Mouse (Mus musculus): ENCODE measurements around the gene Slc25a42. TPM values are rescaled to one million over a fixed set of nuclear protein-coding genes. Genes with fewer than 3 reads are reported as not detected.

Slc25a42 gene
- polyA plus RNA-seq, 1 experiment from 2014 or later, result 6.6 TPM

- Histone ChIP-seq H3K9ac (peak overlapping the region; percentile 86), H3K27me3 (replicated peaks) (no peaks in the 10 kb centered on the region), H3K27ac (0 out of 2 replicates have a peak overlapping the region, but pooled peaks have one; percentile 90), H3K4me2 (peak overlapping the region; percentile 98), H3K36me3 (no peaks in the 10 kb centered on the region), H3K4me1 (peaks cover 56% of the 10 kb centered on the region), H3K4me3 (peak overlapping the region; percentile 72), H3K9me3 (replicated peaks) (no peaks in the 10 kb centered on the region)
- no peak for ATAC-seq
- 61% methylated on average over 1 of the region's 1 CpGs for WGBS (ENCODE audit: insufficient replicate concordance)
Measured at GRCm38 (mm10) chr8:70211275-70211674, 830 bp downstream of the Slc25a42 start.

- Histone ChIP-seq H3K9me3 (replicated peaks) (no peaks in the 10 kb centered on the region), H3K27me3 (replicated peaks) (no peaks in the 10 kb centered on the region), H3K4me1 (peaks cover 56% of the 10 kb centered on the region), H3K27ac (no peak overlapping the region), H3K36me3 (no peaks in the 10 kb centered on the region), H3K4me3 (0 out of 2 replicates have a peak overlapping the region, but pooled peaks have one; percentile 72), H3K4me2 (peak overlapping the region; percentile 98), H3K9ac (peak overlapping the region; percentile 86)
- ATAC-seq, result no peak
- WGBS (ENCODE audit: insufficient replicate concordance), result 39% methylated on average over 8 of the region's 8 CpGs
Measured at GRCm38 (mm10) chr8:70210538-70210937, 1.6 kb downstream of the Slc25a42 start.

- no peak overlapping the region for H3K4me3 ChIP-seq
- H3K4me1 ChIP-seq, result peaks cover 65% of the 10 kb centered on the region
- H3K27ac ChIP-seq, result no peak overlapping the region
- no peaks in the 10 kb centered on the region for H3K27me3 ChIP-seq (replicated peaks)
- WGBS (ENCODE audit: insufficient replicate concordance), result 74% methylated on average over 1 of the region's 1 CpGs
- no peak for ATAC-seq
- H3K9me3 ChIP-seq (replicated peaks), result no peaks in the 10 kb centered on the region
- H3K36me3 ChIP-seq, result no peaks in the 10 kb centered on the region
- no peak overlapping the region for H3K4me2 ChIP-seq
- peak overlapping the region; percentile 17; the same call in 1 of the 2 replicates for H3K9ac ChIP-seq
Measured at GRCm38 (mm10) chr8:70208130-70208529, 4.0 kb downstream of the Slc25a42 start.

- H3K27ac ChIP-seq, result no peak overlapping the region
Measured at GRCm38 (mm10) chr8:70204757-70205156, 7.3 kb downstream of the Slc25a42 start.

GRCm38 (mm10) chr8:70203072-70203471, 9.0 kb downstream of the Slc25a42 start:
- no peak overlapping the region for H3K4me3 ChIP-seq
- H3K9me3 ChIP-seq (replicated peaks), result no peaks in the 10 kb centered on the region
- peak overlapping the region; percentile 7; the same call in 1 of the 2 replicates for H3K27ac ChIP-seq
- ATAC-seq, result no peak
- no peaks in the 10 kb centered on the region for H3K36me3 ChIP-seq
- no peak overlapping the region for H3K4me2 ChIP-seq
- no peak overlapping the region for H3K9ac ChIP-seq
- H3K27me3 ChIP-seq (replicated peaks), result no peaks in the 10 kb centered on the region; the same call in 1 of the 2 replicates
- H3K4me1 ChIP-seq, result peaks cover 75% of the 10 kb centered on the region
- WGBS (ENCODE audit: insufficient replicate concordance), result 73% methylated on average over 4 of the region's 4 CpGs

More at GRCm38 (mm10) chr8:70204757-70205156, 7.3 kb downstream of the Slc25a42 start:
- H3K4me1 ChIP-seq, result peaks cover 76% of the 10 kb centered on the region
- no peaks in the 10 kb centered on the region for H3K27me3 ChIP-seq (replicated peaks)
- H3K4me3 ChIP-seq, result no peak overlapping the region
- ATAC-seq, result no peak
- no peaks in the 10 kb centered on the region for H3K36me3 ChIP-seq
- H3K9me3 ChIP-seq (replicated peaks), result no peaks in the 10 kb centered on the region
- H3K4me2 ChIP-seq, result no peak overlapping the region
- 64% methylated on average over 1 of the region's 1 CpGs for WGBS (ENCODE audit: insufficient replicate concordance)
- no peak overlapping the region for H3K9ac ChIP-seq

- Histone ChIP-seq H3K27me3 (replicated peaks) (no peaks in the 10 kb centered on the region; the same call in 1 of the 2 replicates), H3K4me3 (no peak overlapping the region), H3K27ac (peak overlapping the region; percentile 83), H3K9ac (peak overlapping the region; percentile 56), H3K9me3 (replicated peaks) (no peaks in the 10 kb centered on the region), H3K4me2 (peak overlapping the region; percentile 54), H3K36me3 (no peaks in the 10 kb centered on the region), H3K4me1 (peaks cover 75% of the 10 kb centered on the region)
- whole genome bisulfite sequencing (ENCODE audit: insufficient replicate concordance), result 13% methylated on average over 3 of the region's 3 CpGs
- ATAC-seq, result peak; percentile 89
Measured at GRCm38 (mm10) chr8:70201417-70201816, 10.7 kb downstream of the Slc25a42 start.

GRCm38 (mm10) chr8:70200098-70200681, 11.9 kb downstream of the Slc25a42 start:
- 68% methylated on average over 5 of the region's 5 CpGs for WGBS (ENCODE audit: insufficient replicate concordance)
- no peak overlapping the region for H3K4me3 ChIP-seq
- no peaks in the 10 kb centered on the region for H3K9me3 ChIP-seq (replicated peaks)
- no peaks in the 10 kb centered on the region; the same call in 1 of the 2 replicates for H3K27me3 ChIP-seq (replicated peaks)
- peak overlapping the region; percentile 83 for H3K27ac ChIP-seq
- H3K9ac ChIP-seq, result 0 out of 2 replicates have a peak overlapping the region, but pooled peaks have one; percentile 56
- ATAC-seq, result peak; percentile 35
- H3K4me2 ChIP-seq, result no peak overlapping the region
- H3K4me1 ChIP-seq, result peaks cover 76% of the 10 kb centered on the region
- no peaks in the 10 kb centered on the region for H3K36me3 ChIP-seq

- no peak overlapping the region for H3K9ac ChIP-seq
- no peaks in the 10 kb centered on the region for H3K9me3 ChIP-seq (replicated peaks)
- H3K27ac ChIP-seq, result no peak overlapping the region
- ATAC-seq, result no peak
- no peaks in the 10 kb centered on the region; the same call in 1 of the 2 replicates for H3K27me3 ChIP-seq (replicated peaks)
- H3K4me2 ChIP-seq, result no peak overlapping the region
- H3K36me3 ChIP-seq, result peaks cover 9% of the 10 kb centered on the region
- peaks cover 66% of the 10 kb centered on the region for H3K4me1 ChIP-seq
- no peak overlapping the region for H3K4me3 ChIP-seq
- WGBS (ENCODE audit: insufficient replicate concordance), result 57% methylated on average over 7 of the region's 7 CpGs
Measured at GRCm38 (mm10) chr8:70197603-70198002, 14.5 kb downstream of the Slc25a42 start.

GRCm38 (mm10) chr8:70195762-70196161, 16.3 kb downstream of the Slc25a42 start:
- no peak overlapping the region for H3K4me2 ChIP-seq

GRCm38 (mm10) chr8:70194191-70194590, 17.9 kb downstream of the Slc25a42 start:
- H3K9ac ChIP-seq, result no peak overlapping the region
- no peak overlapping the region for H3K4me2 ChIP-seq
- H3K27ac ChIP-seq, result no peak overlapping the region
- WGBS (ENCODE audit: insufficient replicate concordance), result 73% methylated on average over 3 of the region's 3 CpGs
- peaks cover 42% of the 10 kb centered on the region for H3K36me3 ChIP-seq
- no peaks in the 10 kb centered on the region; the same call in 1 of the 2 replicates for H3K27me3 ChIP-seq (replicated peaks)
- H3K4me1 ChIP-seq, result peaks cover 32% of the 10 kb centered on the region
- no peak for ATAC-seq
- H3K4me3 ChIP-seq, result no peak overlapping the region
- no peaks in the 10 kb centered on the region for H3K9me3 ChIP-seq (replicated peaks)

More at GRCm38 (mm10) chr8:70195762-70196161, 16.3 kb downstream of the Slc25a42 start:
- ATAC-seq, result no peak
- 61% methylated on average over 2 of the region's 2 CpGs for WGBS (ENCODE audit: insufficient replicate concordance)
- H3K27ac ChIP-seq, result no peak overlapping the region
- no peak overlapping the region for H3K9ac ChIP-seq
- peaks cover 48% of the 10 kb centered on the region for H3K4me1 ChIP-seq
- H3K4me3 ChIP-seq, result no peak overlapping the region
- H3K27me3 ChIP-seq (replicated peaks), result no peaks in the 10 kb centered on the region; the same call in 1 of the 2 replicates
- peaks cover 28% of the 10 kb centered on the region for H3K36me3 ChIP-seq
- no peaks in the 10 kb centered on the region for H3K9me3 ChIP-seq (replicated peaks)

GRCm38 (mm10) chr8:70193238-70193637, 18.9 kb downstream of the Slc25a42 start:
- no peak overlapping the region for H3K27ac ChIP-seq
- WGBS (ENCODE audit: insufficient replicate concordance), result 77% methylated on average over 5 of the region's 5 CpGs
- no peak overlapping the region for H3K9ac ChIP-seq

GRCm38 (mm10) chr8:70188707-70189106, 23.4 kb downstream of the Slc25a42 start:
- ATAC-seq, result no peak; the same call in 1 of the 2 replicates
- Histone ChIP-seq H3K4me3 (no peak overlapping the region), H3K4me1 (peaks cover 5% of the 10 kb centered on the region; the same call in 1 of the 2 replicates), H3K27ac (no peak overlapping the region), H3K9ac (no peak overlapping the region), H3K9me3 (replicated peaks) (no peaks in the 10 kb centered on the region), H3K36me3 (peaks cover 70% of the 10 kb centered on the region), H3K27me3 (replicated peaks) (no peaks in the 10 kb centered on the region), H3K4me2 (no peak overlapping the region)
- 66% methylated on average over 7 of the region's 7 CpGs for WGBS (ENCODE audit: insufficient replicate concordance)

More at GRCm38 (mm10) chr8:70193238-70193637, 18.9 kb downstream of the Slc25a42 start:
- no peaks in the 10 kb centered on the region for H3K27me3 ChIP-seq (replicated peaks)
- no peaks in the 10 kb centered on the region for H3K9me3 ChIP-seq (replicated peaks)
- 0 out of 2 replicates have a peak, but pooled peaks have one; percentile 17 for ATAC-seq
- no peak overlapping the region for H3K4me3 ChIP-seq
- peaks cover 50% of the 10 kb centered on the region for H3K36me3 ChIP-seq
- H3K4me2 ChIP-seq, result peak overlapping the region; percentile 4; the same call in 1 of the 2 replicates
- H3K4me1 ChIP-seq, result peaks cover 23% of the 10 kb centered on the region
